Mouse (Mus musculus): ENCODE results near the gene Lgals8.

The Lgals8 gene

DNA sequence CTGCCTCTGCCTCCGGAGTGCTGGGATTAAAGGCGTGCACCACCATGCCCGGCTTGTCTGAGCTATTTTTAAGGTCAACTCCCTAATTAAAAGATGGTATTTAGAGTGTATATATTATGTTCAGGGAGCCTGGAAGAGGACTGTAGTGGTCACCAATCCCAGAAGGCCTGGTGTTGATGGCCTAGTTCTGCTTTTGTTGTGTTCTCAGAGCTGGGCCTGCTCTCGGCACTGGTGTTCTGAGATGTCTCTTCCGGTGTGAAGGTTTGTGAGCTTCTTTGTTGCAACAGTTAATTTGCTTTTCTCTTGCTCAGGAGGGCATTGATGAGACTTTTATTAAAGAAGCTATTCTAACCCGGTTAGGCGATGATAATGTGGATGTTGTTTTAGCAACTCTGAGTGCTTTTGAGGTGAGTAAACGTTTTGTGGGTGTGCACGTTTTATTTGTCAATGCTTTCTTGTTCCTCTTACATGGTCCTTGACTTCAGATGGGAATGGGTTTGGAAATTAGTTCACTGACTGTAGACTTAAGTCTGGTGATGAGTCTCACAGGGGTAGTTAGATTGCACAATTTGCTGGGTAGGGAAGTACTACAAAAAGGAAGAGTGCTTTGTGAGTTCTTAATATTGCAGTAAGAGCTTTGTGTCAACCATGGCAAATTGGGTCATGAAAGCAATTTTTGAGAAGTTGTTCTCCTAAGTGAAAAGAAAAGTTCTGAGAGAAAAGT, 56.2 kb downstream of the Lgals8 start:
- ChIA-PET POLR2A (interaction anchor here (0.6 to 3.0 kb wide), 11 partner anchors 9 to 120 kb away, joined by 3 to 11 read pairs (median 4); partner anchors contain the start of gene Heatr1 (in 3 of the 4)), CTCF (interaction anchor here in 2 of 4 experiments (0.5 to 0.7 kb wide), 3 partner anchors 8 to 40 kb away, joined by 3 to 16 read pairs (median 3); no protein-coding TSS in a partner anchor)

DNA sequence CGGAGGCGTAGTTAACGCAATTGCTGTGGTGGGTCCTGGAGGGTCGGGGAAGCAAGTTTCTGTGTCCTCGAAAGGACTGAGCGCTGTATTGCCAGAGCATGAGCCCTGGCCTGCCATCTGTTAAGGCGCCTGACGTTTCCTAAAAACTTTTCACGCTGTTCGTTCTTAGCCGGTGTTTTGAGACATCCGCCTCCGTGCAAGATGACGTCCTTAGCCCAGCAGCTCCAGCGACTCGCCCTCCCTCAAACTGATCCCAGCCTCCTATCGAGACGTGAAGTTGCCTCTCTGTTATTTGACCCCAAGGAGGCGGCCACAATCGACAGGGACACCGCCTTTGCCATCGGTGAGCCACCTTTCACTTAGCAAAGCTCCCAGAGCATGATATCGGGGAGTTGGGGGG, 69.2 kb downstream of the Lgals8 start:
- ChIA-PET POLR2A (interaction anchor here (0.6 to 2.4 kb wide), 53 partner anchors 8 to 462 kb away, joined by 3 to 37 read pairs (median 4); partner anchors contain the start of genes Ero1lb (in 2 of the 4) and Mtr (in 2 of the 4)), CTCF (interaction anchor here in 2 of 4 experiments (0.5 to 1.2 kb wide), 8 partner anchors 10 to 1806 kb away, joined by 3 to 5 read pairs (median 4); partner anchors contain the start of gene Mtr (in 1 of the 2))

- POLR2A ChIA-PET: interaction anchor here (0.6 to 2.4 kb wide), 72 partner anchors 9 to 1539 kb away, joined by 3 to 37 read pairs (median 3); partner anchors contain the start of genes Mtr (in 3 of the 4) and Ero1lb (in 2 of the 4)
- CTCF ChIA-PET: interaction anchor here in 2 of 4 experiments (0.5 to 1.2 kb wide), 11 partner anchors 9 to 1807 kb away, joined by 3 to 5 read pairs (median 4); partner anchors contain the start of gene Mtr (in 1 of the 2)
Observed at GRCm38 (mm10) chr13:12394609-12395505, 69.9 kb downstream of the Lgals8 start, which contains the start of gene Heatr1. Gene Heatr1, plus strand, starts transcription at chr13:12395027.
